Mouse (Mus musculus) cortical plate, adult 2 months (tissue): ENCODE measurements around the gene Mst1.

Source experiments
- CTCF ChIP-seq: fragments of 200-500 bp; IDR thresholded peaks from 2 replicates; pipeline ENCODE4 v1.5.1; 2011; ENCODE audit warnings: mild to moderate bottlenecking, control low read depth, low read length; ENCODE audit not compliant: insufficient read depth; ENCODE audit errors: extremely low read depth
- POLR2A ChIP-seq: fragments of 200-500 bp; IDR thresholded peaks from 2 replicates; pipeline ENCODE4 v1.6.1; 2011; ENCODE audit warnings: mild to moderate bottlenecking, low read length, control low read depth; ENCODE audit not compliant: insufficient read depth; ENCODE audit errors: extremely low read depth

DNA sequence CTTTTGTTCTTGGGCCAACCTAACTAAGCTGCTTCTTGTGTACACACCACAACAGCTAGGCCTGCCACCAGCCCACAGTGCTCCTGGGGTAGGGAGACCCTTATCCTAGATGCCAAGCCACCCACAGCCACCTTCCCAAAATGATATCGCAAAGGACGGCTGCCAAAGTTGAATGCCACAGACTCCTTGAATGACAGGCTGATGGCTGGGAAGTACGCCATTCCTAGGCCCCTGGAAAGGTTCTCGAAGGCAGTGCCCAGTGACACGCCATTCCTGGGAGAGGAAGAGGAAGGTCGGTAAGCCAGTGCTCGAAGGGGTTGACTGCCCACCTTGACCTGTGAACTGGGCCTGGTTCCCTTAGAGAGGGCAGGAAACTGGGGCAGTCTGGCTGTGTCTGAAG, 10.7 kb upstream of the Mst1 start:
- no peak for TF ChIP-seq CTCF
- TF ChIP-seq POLR2A = no peak
